Mouse (Mus musculus) monocyte, adult 2 months (primary cell): Measurements from ENCODE around the gene Fam72a.

Experiments used
- DNase-seq, 2 experiments: peaks; one replicate each; pipeline ENCODE4 v3.0.0; 2022; ENCODE audit warnings: low spot score in 2 of 2, low read depth in 1 of 2

The Fam72a gene

GRCm38 (mm10) chr1:131526371-131527270 lies 1.1 kb upstream of the Fam72a start:
- DNase-seq: peak in 1 of 2 experiments; percentile 38

GRCm38 (mm10) chr1:131528081-131528507 lies 391 bp downstream of the Fam72a start:
- DNase-seq: no peak

DNA sequence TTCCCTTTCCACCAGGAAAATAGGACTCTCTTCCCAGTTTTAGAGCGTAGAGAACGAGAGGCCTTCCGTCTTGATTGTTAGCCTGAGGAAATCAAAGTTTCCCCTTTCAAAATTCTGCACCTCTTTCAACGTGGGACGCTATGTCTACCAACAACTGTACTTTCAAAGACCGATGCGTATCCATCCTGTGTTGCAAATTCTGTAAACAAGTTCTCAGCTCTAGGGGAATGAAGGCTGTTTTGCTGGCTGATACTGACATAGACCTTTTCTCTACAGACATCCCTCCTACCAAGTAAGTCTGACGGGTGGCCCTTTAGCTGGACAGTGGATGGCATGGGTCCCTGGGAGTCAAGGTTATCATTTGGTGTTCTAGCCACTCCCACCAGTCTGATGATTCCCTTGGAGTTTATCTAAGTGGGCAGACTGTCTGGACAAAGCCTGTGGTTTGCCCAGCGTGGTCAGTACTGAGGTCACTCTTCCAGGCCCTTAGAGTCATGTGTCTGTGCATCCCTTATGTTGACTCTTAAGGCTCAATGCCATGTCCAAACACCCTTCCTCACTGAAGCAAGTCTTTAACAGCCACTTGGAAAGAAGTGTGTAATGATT lies 961 bp downstream of the Fam72a start:
- DNase-seq: no peak

GRCm38 (mm10) chr1:131539771-131540170 lies 12.1 kb downstream of the Fam72a start:
- no peak for DNase-seq

DNA sequence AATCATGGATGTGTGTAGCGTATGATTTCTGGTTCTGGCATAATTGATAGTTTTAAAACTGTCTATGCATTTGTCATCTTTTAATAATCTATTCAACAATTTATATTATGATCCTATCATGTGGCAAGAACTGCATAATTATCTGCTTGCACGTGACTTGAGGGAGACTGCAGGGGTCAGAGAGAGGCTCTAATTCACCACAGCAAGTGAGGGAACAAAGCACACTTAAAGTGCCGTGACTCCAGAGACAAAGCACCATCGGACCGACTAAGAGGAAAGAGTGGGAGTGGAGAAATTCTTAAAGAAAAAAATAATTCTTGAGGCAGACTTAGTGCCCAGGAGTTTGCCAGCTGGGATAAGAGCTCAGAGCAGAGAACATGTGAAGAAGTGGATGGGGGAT lies 13.1 kb downstream of the Fam72a start:
- DNase-seq: no peak

GRCm38 (mm10) chr1:131541431-131541830 lies 13.7 kb downstream of the Fam72a start:
- DNase-seq: no peak

- DNase-seq: no peak
Observed at GRCm38 (mm10) chr1:131541903-131542302, 14.2 kb downstream of the Fam72a start.

DNA sequence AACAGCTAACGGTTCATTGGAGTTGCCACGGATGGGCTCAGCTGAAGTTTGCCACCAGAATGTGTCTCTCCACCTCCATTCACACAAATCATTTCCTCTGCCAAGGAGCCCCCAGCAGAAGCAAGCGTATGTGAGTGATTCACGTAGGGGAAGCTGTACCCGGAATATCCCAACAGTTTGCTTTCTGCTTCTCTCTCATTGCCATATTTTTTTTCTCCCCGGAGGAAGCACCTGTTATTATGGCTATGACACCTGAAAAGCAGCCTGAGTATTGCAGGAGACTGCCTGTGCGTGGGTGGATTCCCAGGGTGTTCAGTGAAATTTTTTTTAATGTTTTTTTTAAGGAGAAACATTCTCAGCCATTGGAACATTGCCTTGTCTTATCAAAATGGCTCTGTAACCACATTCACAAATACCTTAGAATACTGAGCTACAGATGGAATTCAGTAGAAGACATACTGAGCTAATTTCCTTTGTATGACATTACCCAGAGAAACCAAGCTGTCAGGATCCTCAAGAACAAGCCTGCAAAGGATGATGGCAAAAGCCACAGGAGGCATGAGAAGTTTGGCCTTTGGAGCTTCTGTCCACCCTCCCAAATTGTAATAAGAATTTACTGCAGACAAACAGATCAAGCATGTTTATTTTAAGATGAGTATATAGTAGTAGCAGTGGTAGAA lies 16.3 kb downstream of the Fam72a start:
- DNase-seq: no peak

- DNase-seq: no peak
Observed at GRCm38 (mm10) chr1:131546798-131547690, 19.3 kb downstream of the Fam72a start.

DNA sequence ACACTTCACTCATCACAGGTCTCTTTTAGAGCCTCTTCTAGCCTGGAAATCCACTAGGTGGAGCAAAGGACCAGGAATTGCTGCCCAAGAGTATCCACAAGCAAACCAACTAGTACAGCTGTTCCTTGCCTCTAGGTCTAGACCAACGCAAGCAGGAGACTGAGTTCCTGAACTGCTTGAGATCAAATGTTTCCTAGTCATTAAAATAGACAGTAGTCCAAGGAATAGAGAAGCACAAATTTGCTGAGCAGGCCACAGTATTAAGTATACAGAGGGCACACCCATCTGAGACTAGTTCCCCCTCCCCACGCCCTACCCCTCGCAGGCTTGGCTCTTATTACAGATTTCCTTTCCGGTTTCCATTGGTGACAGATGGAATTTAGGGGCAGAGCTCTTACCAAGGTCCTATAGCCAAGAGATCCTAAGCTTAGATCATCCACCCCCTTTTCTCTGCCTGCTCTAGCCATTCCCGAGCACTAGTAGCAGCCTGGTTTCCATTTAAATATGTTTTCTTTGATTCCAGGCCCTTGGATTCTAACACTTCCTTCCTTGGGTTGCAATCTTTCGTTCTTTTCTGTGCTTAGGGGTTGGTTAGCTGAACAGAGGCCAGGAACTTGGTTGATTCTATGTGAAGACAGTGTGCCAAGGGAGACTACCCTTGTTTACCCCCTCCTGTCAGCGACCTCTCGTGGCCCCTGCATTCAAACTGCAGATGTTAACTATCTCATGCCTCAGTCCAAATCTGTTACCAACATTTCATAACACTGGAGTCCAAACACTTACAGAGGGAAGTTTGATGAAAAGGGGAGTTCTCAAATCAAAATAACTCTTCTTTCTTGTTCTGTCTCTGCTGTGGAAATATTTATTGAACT lies 21.0 kb downstream of the Fam72a start:
- no peak for DNase-seq

DNA sequence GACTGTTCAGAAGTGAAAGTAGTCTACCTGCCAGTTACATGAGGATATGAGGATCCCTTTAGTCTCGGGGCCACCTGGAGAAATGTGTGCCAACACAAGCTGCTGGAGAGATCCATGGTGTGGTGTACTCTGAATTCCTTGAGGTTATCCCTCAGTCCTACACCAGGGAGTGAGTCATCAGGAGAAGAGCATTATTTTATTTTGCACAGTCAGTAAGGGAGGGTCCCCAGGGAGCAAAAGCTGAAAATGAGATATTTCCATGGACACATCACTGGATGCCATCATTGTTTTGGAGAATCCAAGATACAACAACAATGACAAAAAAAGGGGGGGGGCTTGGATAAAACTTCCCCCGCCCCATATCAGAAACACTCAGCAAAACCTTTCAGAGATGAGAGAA lies 24.3 kb downstream of the Fam72a start:
- no peak for DNase-seq

DNA sequence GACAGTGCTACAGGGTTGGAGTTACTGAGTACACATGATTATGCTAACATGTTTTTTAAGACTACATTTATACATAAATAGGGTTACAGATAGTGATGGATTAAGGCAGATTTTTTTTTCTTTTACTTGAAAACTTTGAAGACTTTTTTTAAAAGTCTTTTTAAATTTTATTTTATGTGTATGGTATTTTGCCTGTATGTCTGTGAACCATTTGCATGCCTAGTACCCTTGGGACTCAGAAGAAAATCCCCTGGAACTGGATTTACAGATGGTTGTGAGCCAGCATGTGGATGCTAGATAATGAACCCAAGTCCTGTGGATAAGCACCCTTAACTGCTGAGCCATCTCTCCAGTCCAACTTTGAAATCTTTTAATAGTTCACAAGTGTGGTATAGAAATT lies 25.7 kb downstream of the Fam72a start:
- no peak for DNase-seq

- peak in 1 of 2 experiments; percentile 61 for DNase-seq
Observed at GRCm38 (mm10) chr1:131555042-131555812, 27.5 kb downstream of the Fam72a start.

DNA sequence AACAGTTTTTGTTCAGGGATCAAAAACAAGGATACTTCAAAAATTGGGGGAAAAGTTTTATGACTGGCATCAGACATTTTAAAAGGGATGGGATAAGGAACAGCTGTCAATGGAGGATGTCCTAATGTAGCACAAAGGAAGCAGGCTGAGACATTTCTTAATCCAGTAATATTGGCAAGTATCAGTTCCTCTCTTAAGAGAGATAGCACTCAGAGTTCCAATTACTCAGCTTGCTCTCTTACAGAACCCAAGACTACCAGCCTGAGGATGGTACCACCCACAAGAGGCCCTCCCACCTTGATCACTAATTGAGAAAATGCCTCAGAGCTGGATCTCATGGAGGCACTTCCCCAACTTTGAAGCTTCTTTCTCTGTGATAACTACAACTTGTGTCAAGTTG lies 32.8 kb downstream of the Fam72a start:
- no peak for DNase-seq

DNA sequence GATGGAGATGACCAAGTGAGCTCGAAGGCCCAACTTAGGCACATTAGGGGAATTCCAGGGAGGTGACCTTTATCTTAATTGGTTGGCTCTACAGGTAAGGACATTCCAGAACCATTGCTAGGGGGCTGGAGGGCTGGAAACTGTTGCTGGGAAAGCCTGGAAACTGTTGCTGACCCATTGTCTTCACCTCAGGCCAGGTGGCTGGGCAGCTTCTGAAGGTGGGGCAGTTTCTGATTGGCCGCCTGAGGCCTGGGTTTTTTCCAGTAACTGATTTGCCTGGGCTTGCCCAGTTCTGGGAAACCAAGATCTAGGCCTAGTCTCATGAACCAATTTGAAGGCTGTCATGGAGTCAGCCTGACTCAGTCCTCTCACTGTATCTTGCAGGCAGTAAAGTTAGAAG lies 34.4 kb downstream of the Fam72a start:
- no peak for DNase-seq

- peak in 1 of 2 experiments; percentile 27 for DNase-seq
Observed at GRCm38 (mm10) chr1:131566056-131566455, 38.4 kb downstream of the Fam72a start.

- DNase-seq: no peak
Observed at GRCm38 (mm10) chr1:131569721-131570120, 42.0 kb downstream of the Fam72a start.

DNA sequence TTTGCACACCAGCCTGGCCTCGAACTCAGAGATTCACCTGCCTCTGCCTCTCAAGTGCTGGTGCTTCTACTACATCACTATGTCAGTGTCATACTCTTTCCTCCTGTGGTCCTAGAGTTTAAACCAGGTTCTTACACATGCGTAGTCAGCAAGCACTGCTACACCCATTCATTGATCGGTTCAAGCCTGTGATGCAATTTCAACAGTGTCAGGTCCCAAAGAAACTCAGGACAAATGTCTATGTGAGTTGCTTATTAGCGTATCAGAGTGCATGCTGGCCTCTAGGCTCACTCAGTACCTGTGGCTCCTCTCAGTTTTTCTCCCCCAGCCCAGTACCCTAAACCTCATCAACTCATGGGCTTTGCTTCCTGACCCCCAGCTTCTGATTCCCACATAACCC lies 42.7 kb downstream of the Fam72a start:
- DNase-seq: no peak

GRCm38 (mm10) chr1:131573721-131574120 lies 46.0 kb downstream of the Fam72a start:
- DNase-seq: no peak
